Mouse (Mus musculus) embryonic fibroblast, embryonic 13.5 days (primary cell): ENCODE data around the gene Mbd3l2. TPM values are rescaled to one million over a fixed set of nuclear protein-coding genes. Genes with fewer than 3 reads are reported as not detected.

ENCODE experiments used
- H3K27ac ChIP-seq: 2 replicates; pipeline ENCODE4 v1.5.1; 2012; ENCODE audit warnings: low read length, control low read depth, inconsistent platforms; ENCODE audit not compliant: insufficient read depth
- H3K4me1 ChIP-seq: 2 replicates; pipeline ENCODE4 v1.6.1; 2011; ENCODE audit warnings: low read length; ENCODE audit not compliant: control insufficient read depth, insufficient read depth
- H3K4me3 ChIP-seq: 2 replicates; pipeline ENCODE4 v1.5.1; 2011; ENCODE audit warnings: mild to moderate bottlenecking, control low read depth, low read length; ENCODE audit not compliant: insufficient read depth
- CTCF ChIP-seq: IDR thresholded peaks from 2 replicates; pipeline ENCODE4 v1.5.1; 2011; ENCODE audit warnings: mild to moderate bottlenecking, control low read depth, low read length, moderate library complexity, borderline replicate concordance; ENCODE audit not compliant: insufficient read depth
- POLR2A ChIP-seq: IDR thresholded peaks from 2 replicates; pipeline ENCODE4 v1.6.1; 2011; ENCODE audit warnings: low read depth, mild to moderate bottlenecking, control low read depth, low read length, moderate library complexity
- polyA plus RNA-seq: library from polyadenylated mRNA; stranded (reverse); fragments of >200 nt; gene quantifications from 2 replicates; pipeline ENCODE4 v1.2.4, GENCODE M21; 2011; ENCODE audit warnings: low read depth; ENCODE audit not compliant: missing spikeins, insufficient read length

Mbd3l2 gene
- polyA plus RNA-seq, 1 experiment: not detected

DNA sequence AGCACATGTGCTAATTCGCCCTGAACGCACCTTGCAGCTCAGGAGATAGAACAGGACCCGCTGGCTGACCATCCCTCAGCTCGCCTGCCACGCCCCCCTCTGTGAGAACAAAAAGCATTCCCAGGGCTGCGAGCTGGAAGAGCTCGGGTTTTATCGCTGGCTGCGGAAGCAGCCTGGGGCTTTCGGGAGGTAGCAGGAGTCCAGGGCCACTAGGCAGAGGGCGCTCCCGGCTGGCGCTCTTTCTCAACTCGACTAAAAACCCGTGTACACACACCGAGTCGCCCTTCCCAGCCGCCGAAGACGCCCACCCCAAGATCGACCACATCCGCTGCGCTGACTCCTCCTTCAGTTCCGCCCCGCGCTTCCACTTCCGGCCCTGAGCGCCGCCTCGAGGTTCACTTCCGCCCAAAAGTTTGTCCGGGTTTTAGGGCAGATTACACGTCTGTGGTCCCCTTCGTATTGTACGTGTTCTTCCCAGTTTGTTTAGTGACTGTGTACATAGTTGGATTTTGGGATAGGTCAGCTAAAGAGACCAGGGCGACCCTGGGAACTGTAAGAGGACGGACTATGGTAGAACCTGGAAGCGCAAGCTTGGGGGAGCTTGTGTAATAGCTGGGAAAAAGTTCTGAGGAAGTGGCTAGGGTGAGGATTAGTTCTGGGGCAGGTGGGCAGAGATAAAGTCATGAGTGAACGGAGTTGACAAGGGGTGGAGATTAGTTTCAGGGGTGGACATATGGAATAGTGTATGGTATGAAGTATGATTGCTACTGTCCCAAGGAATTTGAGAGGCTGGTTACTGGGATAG is 43.1 kb downstream of the Mbd3l2 start:
- TF ChIP-seq CTCF: no peak
- TF ChIP-seq POLR2A: peak; percentile 77; the same call in 1 of the 2 replicates
- H3K27ac ChIP-seq: peak overlapping the region; percentile 37
- H3K4me1 ChIP-seq: no peaks in the 10 kb centered on the region
- H3K4me3 ChIP-seq: peak overlapping the region; percentile 71

- TF ChIP-seq POLR2A: no peak
- no peak for TF ChIP-seq CTCF
- Histone ChIP-seq H3K4me3 (no peak within 1 kb of the TSS), H3K4me1 (no peaks in the 10 kb centered on the region), H3K27ac (no peak within 1 kb of the TSS)
Observed at GRCm38 (mm10) chr9:18478168-18478567, 47.7 kb downstream of the Mbd3l2 start, which contains the start of the genes Zfp558 and Mbd3l1. Zfp558 (minus strand) TSS chr9:18478268. Mbd3l1 (plus strand) TSS chr9:18478359.

Other genes with a start within 250 kb of the Mbd3l2 start
- 85.2 and 96.4 TPM in 2 replicates for gene Chordc1, start 138.5 kb upstream of the Mbd3l2 start, polyA plus RNA-seq
- gene Naalad2, start 27.7 kb upstream of the Mbd3l2 start, polyA plus RNA-seq: 1.9 and 4.2 TPM in 2 replicates
- gene Ubtfl1, start 26.2 kb upstream of the Mbd3l2 start, polyA plus RNA-seq: 0.23 TPM in 1 of 2 replicates, not detected in the other
- 2.4 and 4.3 TPM in 2 replicates for gene Zfp558, start 47.6 kb downstream of the Mbd3l2 start, polyA plus RNA-seq
- not detected in 2 replicates for gene Mbd3l1, start 47.7 kb downstream of the Mbd3l2 start, polyA plus RNA-seq
- gene Muc16, start 243.9 kb downstream of the Mbd3l2 start, polyA plus RNA-seq: 0.17 and 0.18 TPM in 2 replicates